Mouse (Mus musculus) 416B (cell line): ENCODE data around the gene Dync1h1.

Source experiments
- DNase-seq: peaks from one replicate; pipeline ENCODE4 v3.0.0; 2011; ENCODE audit warnings: low read depth

The Dync1h1 gene

GRCm38 (mm10) chr12:110601241-110602218 lies at the start of gene Dync1h1:
Dync1h1 (plus strand) TSS chr12:110601452.
- DNase-seq: peak; percentile 87

DNA sequence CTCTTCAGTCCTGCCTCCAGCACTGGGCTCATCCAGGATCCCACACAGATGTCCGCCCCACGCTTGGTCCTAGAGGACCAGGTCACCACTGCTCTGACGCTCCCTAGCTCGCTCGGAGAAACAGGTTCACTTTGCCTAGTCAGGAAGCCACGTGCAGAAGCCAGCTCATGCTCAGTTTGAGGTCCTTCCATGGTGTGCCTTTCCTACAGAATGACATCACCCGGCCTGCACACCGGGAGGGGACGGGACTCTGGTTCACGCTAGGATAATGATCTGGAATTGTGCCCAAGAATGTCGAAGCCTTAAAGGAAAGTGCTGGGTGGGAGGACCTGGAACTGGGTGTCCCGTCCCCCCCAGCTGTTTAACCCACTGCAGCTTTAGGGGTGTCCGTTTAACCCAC lies 49.1 kb upstream of the Dync1h1 start:
- no peak for DNase-seq

- no peak for DNase-seq
These were observed 47.9 kb upstream of the Dync1h1 start for GRCm38 (mm10) chr12:110553362-110553761.

DNA sequence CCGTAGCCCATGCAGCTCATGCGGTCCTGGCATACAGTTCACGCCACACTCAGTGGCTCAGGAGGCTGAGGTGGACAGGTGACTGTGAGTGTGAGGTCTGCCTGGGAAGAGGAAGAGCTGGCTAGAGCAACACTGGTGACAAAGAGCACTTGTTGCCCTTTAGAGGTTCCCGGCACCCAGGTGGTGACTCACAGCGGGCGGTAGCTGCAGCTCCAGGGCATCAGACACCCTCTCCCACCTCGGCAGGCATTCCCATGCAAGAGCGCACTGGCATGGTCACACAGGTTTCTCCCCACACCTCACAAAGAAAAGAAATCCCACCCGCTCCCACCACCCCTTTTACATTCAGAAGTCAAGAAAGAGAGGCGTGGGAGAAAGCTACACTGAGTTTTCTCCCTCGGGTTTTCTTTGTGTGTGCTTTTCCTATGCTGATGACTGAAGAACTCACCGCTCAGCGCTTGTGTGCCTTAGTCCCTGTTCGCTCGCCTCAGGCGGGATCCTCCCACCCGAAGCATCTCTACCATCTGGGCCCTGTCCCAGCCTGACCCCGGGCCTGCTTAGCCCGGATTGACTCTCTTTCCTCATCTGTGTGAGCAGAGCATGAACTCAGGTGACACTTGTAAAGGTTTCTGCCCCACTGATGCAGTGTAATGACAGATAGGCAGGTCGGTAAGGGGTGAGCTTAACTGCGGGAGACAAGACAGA lies 45.6 kb upstream of the Dync1h1 start:
- no peak for DNase-seq

GRCm38 (mm10) chr12:110556861-110557628 lies 44.2 kb upstream of the Dync1h1 start:
- no peak for DNase-seq

- no peak for DNase-seq
These were observed 43.1 kb upstream of the Dync1h1 start for GRCm38 (mm10) chr12:110558175-110558574.

DNA sequence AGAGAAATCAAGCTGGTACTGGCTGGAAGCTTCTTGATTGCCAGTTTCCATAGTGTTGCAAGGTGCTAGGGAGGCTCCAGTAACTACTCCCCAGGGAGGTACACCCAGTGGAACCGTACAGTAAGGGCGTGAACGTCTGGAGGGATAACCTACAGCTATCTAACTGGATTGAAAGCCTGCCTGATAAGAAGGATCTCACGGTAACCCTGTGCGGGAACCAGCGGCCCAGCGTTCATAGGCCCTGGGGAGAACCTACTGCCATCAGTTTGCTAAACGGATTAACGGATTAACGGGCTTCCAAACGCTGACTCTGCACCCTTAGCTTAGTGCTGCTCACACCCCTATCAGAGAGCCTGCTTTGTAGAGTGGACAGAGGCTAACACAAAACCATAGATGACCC lies 37.9 kb upstream of the Dync1h1 start:
- no peak for DNase-seq

DNA sequence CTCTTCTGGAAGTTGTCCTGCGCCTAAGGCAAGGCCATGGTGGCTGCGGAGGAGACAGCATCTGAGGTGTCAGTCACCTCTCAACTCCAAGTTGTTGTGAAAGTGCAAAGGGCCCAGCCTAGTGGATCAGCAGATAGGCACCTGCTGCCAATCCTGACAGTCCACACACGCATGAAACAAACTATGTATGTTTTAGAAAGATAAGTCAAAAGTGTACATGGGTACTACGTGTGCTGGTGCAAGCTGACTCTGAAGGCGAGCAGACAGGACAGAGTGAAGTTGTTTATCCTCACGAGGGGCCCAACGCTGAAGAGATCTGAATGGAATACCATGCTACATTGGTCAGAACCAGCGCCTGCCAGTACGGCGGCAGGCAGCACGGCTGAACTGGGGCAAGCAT lies 36.4 kb upstream of the Dync1h1 start:
- no peak for DNase-seq

- DNase-seq: no peak
These were observed 34.9 kb upstream of the Dync1h1 start for GRCm38 (mm10) chr12:110566366-110566765.

DNA sequence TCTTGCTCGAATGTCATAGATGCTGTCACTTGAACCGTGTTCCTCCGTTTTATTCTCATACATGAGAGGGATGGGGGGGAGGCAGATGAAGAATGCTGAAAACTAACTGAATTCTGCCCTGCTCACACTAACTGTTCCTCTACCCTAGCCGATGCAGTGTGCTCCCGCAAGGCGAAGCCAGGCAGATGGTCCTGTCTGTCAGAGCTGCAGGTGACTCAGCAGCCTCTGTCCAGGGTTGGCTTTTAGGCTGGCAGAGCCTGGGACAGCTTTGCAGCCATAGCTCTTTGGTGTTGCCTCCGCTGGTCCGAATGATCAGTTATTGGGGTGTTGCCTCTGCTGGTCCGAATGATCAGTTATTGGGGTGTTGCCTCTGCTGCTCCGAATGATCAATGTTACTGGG lies 30.2 kb upstream of the Dync1h1 start:
- DNase-seq: no peak

- DNase-seq: no peak
These were observed 28.9 kb upstream of the Dync1h1 start for GRCm38 (mm10) chr12:110572351-110572750.

DNA sequence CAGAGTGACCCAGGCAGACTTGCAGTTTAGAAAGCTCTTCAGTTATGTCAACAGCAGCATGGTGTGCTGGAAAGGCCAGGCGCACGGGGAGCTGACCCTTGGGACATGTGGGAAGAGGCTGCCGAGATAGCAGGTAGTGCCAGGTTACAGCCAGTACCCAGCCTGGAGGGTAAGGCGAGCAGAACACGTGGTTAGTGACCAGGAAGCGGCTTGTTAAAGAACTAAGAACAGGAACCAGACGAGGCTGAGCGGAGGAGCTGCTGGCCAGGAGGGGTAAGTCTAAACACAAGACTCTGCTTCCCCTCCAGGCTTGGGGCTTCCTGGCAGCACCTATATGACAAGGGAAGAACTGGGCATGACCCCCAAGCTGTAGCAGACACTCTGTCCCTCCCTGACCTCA lies 27.6 kb upstream of the Dync1h1 start:
- peak; percentile 16 for DNase-seq

DNA sequence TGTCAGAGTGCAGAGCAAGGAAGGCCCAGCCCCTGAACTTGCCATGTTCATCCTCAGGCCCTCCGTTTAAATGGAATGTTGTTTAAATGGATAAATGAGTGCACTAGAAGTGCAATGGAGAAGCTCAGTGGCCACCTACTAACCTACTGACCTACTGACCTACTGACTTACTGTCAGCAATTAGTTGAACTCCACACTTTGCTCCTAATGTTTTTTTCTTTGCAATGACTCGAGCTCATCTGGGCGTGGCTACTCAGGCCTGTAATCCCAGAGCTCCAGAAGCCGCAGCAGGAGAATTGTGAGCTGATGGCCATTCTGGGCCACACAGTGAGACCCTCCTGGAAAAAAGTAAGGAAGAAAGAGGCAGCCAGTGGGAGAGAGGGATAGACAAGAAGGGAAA lies 25.3 kb upstream of the Dync1h1 start:
- DNase-seq: no peak

- no peak for DNase-seq
These were observed 22.9 kb upstream of the Dync1h1 start for GRCm38 (mm10) chr12:110578333-110578732.

DNA sequence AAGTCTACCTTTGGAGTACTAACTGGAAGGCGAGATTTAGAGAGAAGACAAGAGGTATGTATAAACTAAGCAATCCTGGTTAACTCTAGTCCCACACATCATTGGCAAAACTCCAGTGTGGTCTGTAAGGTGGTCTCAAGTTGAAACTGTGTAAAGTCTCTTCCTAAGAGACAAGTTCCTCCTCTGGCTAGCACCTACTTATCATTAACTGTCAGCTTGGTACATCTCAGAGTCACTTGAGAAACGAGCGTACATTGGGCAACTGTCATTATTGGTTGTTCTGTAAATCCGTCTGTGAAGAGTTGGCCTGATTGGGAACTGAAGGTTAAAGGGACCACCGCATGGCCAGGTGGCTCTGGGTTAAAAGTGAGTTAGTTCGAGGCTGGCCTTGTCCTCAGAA lies 12.6 kb upstream of the Dync1h1 start:
- no peak for DNase-seq

DNA sequence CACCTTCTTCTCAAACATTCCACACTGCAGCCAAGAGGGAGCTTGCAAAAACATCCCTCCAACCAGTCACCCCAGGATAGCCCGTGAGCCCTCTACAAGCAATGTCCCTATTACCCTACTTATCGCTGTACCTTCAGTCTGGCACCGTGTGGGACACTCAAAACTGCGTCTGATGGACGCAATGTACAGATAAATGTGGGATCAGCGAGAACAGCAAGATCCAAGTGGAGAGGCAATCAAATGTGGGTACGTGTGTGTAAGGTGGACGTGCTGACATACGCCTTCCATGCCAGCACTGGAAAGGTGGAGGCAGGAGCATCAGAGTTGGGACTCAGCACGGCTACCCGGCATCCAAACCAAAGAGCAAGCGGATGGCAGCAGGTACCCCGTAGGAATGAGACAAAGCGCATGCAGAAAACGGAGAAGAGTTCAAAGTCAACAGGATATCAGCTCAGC lies 10.4 kb upstream of the Dync1h1 start:
- no peak for DNase-seq

DNA sequence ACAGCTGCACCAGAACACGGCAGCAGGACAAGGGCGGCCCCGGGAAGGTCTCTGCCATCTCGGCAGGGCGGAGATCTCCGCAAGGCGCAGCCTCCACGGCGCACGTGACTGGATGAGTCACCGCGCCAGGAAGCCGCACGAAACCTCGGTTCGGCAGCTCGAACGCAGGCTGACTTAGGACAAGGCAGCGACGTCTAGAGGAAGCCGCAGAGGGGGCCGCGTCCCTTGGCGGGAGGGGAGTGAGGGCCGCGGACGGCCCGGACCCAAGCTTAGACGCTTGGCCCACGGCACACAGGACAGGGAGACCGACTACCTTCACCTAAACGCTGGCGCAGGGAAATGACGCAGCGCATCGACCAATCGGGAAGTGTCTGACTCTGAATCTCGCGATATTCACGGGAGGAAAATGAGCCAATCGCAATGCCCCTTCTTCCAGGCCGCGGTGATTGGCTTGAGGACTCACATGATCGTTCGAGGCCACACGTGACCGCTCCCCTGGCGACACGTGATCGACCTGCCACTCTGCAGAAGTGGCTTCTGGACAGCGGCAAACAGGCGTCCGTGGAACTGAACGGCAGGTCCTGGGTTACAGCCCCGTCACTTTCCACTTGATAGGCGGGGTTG lies 9.9 kb upstream of the Dync1h1 start:
- DNase-seq: peak; percentile 100

DNA sequence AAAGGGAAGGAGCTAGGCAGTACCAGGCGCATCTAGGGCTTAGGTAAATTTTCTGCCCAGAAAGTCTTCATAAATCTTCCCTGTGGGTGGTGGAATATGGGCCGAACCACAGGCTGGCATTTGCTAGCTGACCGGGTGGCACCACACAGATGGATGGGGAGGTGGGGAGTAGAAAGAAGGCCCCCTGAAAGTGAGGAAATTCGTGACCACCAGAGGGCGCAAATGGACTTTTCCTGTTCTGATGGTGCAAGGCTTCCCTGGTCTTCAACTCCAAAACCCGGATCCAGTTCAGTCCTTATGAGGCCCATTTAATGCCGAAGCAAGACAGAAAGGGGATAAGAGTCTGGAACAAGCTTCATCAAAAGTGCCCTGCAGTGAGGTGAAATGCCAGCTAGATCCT lies 2.7 kb upstream of the Dync1h1 start:
- peak; percentile 76 for DNase-seq

- peak; percentile 51 for DNase-seq
These were observed 1.5 kb upstream of the Dync1h1 start for GRCm38 (mm10) chr12:110599791-110600190.

DNA sequence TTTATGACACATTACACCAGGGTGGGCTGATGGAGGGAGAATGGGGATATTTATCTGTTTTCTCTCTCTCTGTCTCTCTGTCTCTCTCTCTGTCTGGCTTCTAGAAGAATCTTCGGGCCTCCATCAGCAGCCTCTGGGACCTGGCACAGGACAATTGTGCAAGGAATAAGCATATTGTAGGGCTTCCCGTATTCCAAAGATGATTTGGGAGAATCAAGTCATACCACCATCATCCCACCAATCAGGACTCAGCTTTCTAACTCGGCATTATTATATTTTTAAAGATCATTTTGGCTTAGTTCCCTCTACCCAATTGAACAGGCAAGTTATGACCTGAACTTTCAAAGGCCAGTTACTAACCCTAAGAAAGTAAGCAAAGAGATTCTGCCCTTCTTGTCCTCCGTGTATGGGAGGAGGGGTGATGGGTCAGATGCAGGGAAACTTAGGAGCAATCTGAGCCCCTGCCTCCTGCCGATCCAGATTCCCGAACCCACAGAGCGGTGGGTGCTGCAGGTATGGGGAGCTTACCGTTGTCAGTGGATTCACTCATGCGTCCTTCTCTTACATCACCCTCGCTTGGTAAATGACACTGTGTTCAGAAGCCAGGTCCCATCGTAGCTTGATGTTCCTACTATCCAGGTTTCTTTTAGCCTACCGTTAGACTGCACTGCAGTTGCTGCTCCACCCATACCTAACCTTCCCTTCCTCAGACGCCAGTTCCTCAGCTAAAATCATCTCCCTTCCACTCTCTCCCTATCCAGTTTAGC lies 844 bp upstream of the Dync1h1 start:
- no peak for DNase-seq

DNA sequence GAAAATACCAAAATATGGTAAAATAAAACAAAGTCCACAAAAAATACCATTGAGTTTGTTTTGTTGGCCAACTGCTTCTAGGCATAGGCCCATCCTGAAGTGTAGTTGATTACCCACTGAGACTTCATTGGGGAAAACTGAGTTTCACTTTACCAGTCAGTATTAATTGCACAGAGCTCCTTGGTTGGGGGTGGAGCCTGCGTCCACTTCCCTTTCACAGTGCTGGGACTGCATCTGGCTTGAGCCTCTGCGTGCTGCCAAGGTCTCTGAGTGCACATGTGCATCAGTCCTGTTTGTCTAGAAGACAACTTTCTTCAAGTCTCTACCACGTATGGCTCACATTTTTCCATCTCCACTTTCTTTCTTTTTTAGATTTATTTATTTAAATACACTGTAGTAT lies 4.9 kb downstream of the Dync1h1 start:
- peak; percentile 78 for DNase-seq
